Mouse (Mus musculus) layer of hippocampus, postnatal 10 days (tissue): ENCODE measurements at regions not wholly inside any gene's neighbourhood (a gene's known extent, or its start where the extent isn't known, plus 50 kb on each side); places are given as distances from the start of the nearest gene placed in this dataset.

Source experiments
- DNase-seq, 2 experiments: peaks; one replicate each; pipeline ENCODE4 v3.0.0; 2021; ENCODE audit warnings: low spot score in 2 of 2

- DNase-seq = no peak
Measured at GRCm38 (mm10) chr5:42767688-42768087, 465.3 kb upstream of the Cpeb2 start.

- peak; percentile 10 to 16 for DNase-seq
Measured at GRCm38 (mm10) chr5:42777120-42777910, 455.7 kb upstream of the Cpeb2 start.

GRCm38 (mm10) chr5:42805958-42806357, 427.0 kb upstream of the Cpeb2 start:
- DNase-seq = no peak
